Mouse (Mus musculus) ZHBTc4 (cell line): ENCODE results near the gene Ces2e.
"Not testable (repeated sequence)": the region's sequence is repeated elsewhere in the genome, so short reads cannot be mapped to it uniquely, and the experiment has no call there.

ENCODE experiments used
- DNase-seq: peaks from one replicate; pipeline ENCODE4 v3.0.0-alpha.2; 2011; ENCODE audit warnings: low read depth, low spot score

Gene Ces2e

GRCm38 (mm10) chr8:104925972-104926596 lies at the start of gene Ces2e:
Gene Ces2e, plus strand, starts transcription at chr8:104926260.
- DNase-seq: no peak

DNA sequence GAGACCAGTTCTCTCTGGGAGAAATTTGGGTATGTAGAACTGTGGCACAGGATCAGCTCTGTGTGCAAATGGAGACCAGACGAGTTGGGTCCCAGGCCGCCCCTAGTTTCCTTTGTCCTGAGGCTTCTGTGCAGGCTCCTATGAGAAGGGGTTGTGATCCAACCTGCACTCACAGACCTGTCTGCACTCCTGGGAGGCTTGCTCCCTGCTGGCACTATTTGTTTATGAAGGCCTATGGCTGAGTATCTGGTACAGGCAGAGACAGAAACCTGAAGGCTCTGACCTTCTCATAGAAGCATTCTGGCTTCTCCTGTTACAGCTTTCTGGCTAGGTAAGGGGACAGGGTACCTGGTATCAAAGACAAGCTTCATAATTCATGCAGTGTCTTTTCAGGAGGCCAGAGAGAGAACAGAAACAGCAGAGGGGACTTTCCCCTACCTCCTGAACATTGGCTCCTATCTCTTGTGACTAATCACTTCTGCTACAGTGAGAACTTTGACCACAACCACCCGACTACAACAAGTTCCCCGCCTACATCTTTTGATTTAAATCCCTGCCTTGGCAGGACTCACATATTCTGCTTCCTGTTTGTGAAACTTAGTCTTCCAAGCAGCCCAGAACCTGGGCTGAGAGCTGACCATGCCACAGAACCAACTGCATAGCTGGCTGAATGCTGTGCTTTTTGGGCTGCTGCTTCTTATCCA lies 39.7 kb upstream of the Ces2e start:
- DNase-seq: not testable (repeated sequence)

GRCm38 (mm10) chr8:104901746-104902145 lies 24.3 kb upstream of the Ces2e start:
- no peak for DNase-seq

DNA sequence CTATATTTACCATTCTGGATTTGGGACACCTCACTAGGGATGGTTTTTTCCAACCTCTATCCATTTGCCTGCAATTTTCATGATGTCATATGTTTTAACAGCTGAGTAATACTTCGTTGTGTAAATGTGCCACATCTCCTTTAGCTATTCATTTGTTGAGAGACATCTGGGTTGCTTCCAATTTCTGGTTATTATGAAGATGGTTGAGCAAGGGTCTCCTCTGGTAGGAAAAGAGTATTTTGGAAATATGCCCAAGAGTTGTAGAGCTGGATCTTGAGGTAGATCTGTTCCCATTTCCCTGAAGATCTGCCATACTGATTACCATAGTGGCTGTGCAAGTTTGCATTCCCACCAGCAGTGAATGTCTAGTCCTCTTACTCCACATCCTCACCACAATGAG lies 18.9 kb upstream of the Ces2e start:
- DNase-seq: no peak

DNA sequence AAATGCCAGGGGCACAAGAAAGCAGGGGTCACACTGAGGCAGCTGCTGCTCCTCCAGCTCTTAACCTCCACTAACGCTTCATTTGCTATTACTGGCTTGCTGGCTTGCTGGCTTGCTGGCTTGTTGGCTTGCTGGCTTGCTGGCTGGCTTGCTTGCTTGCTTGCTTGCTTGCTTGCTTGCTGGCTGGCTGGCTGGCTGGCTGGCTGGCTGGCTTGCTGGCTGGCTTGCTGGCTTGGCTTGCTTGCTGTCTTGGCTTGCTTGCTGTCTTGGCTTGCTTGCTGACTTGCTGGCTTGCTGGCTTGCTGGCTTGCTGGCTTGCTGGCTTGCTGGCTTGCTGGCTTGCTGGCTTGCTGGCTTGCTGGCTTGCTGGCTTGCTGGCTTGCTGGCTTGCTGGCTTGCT lies 17.0 kb upstream of the Ces2e start:
- DNase-seq: not testable (repeated sequence)

DNA sequence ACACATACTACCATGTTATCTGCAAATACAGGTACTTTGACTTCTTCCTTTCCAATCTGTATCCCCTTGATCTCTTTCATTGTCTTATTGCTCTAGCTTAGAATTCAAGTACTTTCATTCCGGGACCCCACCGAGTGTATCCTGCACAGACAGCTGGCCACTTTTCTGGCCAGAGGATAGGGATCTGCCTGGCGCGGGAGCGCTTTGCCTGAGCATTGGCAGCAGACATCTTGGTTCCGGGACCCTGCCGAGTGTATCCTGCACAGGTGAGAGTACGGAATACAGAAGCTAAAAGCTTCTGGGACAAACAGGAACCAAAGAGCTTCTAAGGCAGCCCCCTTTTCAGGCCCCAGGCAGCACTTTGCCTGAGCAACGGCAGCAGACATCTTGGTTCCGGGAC lies 16.4 kb upstream of the Ces2e start:
- not testable (repeated sequence) for DNase-seq

DNA sequence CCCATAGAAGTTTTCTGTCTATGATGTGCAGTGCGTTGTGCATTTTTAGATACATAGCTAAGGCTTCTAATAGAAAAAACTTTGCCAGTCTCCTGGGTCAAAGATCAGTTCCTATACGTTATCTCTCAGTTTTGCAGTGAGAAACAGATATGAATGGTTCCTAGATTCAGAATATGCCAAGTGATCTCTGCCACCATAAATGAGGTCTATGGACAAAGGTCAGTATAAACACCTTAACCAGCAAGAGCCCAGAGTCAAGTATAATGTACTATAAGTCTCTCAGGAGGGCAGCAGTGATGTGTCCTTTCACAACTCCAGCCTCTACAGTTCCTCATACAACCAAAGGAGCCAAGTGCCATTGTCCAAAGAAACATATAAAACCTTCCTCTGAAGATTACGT lies 1.2 kb downstream of the Ces2e start:
- no peak for DNase-seq

GRCm38 (mm10) chr8:104944665-104945064 lies 18.6 kb downstream of the Ces2e start:
- no peak for DNase-seq

DNA sequence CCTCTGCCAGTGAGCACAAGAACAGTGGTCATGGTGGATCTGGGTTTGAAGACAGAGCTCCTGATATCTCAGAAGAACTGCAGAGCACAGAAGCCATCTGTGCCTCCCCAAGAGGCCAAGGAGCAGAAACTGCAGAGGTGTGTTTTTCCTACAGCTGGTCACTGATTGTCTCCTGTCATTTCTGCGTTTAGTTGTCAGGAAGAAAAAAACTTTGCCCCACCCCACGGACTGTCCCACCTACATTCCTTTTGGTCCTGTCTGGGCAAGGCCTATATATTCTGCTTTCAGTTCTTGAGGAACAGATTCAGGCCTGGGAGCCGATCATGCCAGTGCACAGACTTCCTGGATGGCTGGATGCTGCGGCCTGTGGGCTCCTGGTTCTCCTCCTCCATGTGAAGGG lies 21.0 kb downstream of the Ces2e start, which contains the start of gene Ces2f:
Ces2f (plus strand) TSS at position 301 of the 400 bp plus-strand sequence.
- no peak for DNase-seq

DNA sequence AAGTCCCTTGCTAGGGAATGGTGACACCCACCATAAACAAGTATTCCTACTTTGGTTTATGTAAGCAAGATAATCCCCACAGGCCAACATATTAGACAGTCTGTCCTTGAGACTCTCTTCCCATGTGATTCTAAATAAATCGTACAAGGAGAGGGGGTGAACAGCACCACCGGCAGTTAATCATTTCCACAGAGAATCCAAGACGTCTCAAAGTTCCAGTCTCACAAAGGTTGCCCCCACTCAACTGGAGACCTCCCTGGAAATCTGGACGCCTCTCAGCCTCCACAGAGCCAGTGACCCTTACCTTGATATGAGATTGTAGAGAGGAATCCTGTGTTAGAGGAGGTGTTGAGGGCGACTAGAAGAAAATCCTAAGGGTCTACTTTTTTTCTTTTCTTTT lies 23.0 kb downstream of the Ces2e start:
- no peak for DNase-seq

DNA sequence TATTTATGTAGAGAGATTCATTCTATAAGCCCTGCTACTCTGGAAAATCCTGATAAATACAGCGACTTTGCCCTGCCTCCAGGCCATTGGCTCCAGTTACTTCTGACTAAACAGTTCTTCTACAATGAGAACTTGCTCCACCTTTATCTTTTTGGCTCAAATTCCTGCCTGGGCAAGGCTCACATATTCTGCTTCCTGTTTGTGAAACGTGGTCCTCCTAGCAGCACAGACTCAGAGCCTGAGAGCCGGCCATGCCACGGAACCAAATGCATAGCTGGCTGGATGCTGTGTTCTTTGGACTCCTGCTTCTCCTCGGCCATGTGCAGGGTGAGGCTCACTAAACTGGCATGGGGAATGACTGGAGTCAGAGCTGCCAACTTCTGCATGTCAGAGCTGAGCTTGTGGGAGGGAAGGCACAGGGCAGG lies 35.5 kb downstream of the Ces2e start, which contains the start of gene Ces2g:
Ces2g (plus strand) TSS at position 182 of the 425 bp plus-strand sequence.
- no peak for DNase-seq

- no peak for DNase-seq
These were observed 36.3 kb downstream of the Ces2e start for GRCm38 (mm10) chr8:104962229-104962901.

DNA sequence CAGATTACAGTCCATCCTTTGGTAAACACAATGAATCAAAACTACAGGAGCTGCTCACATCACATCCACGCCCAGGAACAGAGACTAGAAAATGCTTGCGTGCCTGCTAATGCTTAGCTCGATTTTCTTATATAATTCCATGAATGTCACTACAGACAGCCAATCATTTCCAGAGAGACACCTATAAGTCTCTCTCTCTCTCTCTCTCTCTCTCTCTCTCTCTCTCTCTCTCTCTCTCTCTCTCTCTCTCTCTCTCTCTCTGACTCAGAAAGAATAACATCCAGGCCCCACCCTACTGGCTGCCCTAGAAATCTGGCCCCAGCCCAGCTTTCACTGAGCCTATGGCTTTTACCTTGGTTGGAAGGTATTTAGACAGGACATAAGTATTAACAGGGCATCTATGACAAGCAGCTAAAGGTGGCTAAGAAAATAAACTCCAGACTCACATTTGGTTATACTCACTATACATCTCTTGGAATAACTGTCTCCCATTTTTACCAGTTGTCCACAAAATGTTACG lies 37.4 kb downstream of the Ces2e start:
- no peak for DNase-seq

GRCm38 (mm10) chr8:104984126-104984525 lies 58.1 kb downstream of the Ces2e start:
- peak; percentile 3 for DNase-seq
